Mouse (Mus musculus) liver, adult 2 months (tissue): ENCODE measurements around the gene Llph.
A peak's percentile ranks its signal among the peaks of the same experiment; 100 is the strongest.

ENCODE experiments used
- CTCF ChIP-seq: fragments of 200-500 bp; IDR thresholded peaks from 2 replicates; pipeline ENCODE4 v1.5.1; 2011; ENCODE audit warnings: low read depth, low read length, control low read depth
- POLR2A ChIP-seq: fragments of 200-500 bp; IDR thresholded peaks from 2 replicates; pipeline ENCODE4 v1.6.1; 2011; ENCODE audit warnings: low read length, control low read depth; ENCODE audit not compliant: insufficient read depth; ENCODE audit errors: extremely low read depth

DNA sequence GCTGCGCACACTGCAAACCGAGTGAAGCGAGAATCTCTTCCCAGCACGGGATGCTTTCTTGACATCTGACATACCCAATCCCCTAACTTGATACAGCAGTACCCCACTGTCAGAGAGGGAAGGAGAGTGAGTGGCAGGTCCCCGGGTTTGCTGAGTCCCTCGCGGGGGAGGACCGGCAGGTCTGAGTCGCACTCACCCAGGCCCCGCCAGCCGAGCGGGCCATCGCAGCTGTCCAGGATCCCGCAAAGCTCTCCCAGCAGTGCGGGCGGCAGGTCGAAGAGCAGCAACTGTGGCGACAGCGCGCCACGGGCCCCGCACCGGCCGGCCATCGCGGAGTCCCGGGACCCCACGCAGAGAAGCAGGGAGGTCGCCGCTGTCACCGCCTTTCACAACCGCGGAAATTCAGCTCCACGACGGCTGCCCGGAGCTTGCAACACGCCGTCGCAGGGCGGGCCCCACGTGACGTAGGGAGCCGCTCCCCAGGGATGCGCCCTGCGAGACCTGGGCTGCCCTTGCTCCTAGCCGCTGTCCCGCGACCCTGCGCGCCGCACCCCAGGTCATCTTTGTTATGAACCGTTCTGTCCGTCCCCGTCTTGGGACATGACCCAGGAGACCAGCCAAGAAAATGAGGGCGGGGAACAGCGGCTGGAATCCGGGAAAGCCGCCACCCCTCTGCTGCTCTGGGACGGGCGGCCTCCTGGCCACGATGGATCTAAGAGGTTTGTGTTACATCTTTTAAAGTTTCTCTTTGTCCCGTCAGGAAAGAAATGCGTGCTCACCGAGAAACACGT is 25.5 kb upstream of the Llph start, which contains the start of gene Tmbim4:
- no peak for TF ChIP-seq CTCF
- 0 out of 2 replicates have a peak, but pooled peaks have one; percentile 13 for TF ChIP-seq POLR2A
